Mouse (Mus musculus) heart, adult 18-20 months (tissue): ENCODE measurements around the gene Grk5. TPM values are rescaled to one million over a fixed set of nuclear protein-coding genes. Genes with fewer than 3 reads are reported as not detected.
"Not testable (repeated sequence)": the region's sequence is repeated elsewhere in the genome, so short reads cannot be mapped to it uniquely, and the experiment has no call there.

Experiments used
- DNase-seq, 2 experiments: peaks; one replicate each; pipeline ENCODE4 v3.0.0; 2021 to 2022; ENCODE audit warnings: mixed read lengths in 1 of 2
- total RNA-seq, 2 experiments: library from RNA; stranded (reverse); gene quantifications; 2 replicates each; pipeline ENCODE4 v1.2.3; 2021

Grk5 gene
- total RNA-seq, 2 experiments from 2014 or later = 28.3 to 42.0 TPM

- no peak for DNase-seq
Measured at GRCm38 (mm10) chr19:60910304-60910703, 20.8 kb downstream of the Grk5 start.

GRCm38 (mm10) chr19:60911653-60912052 lies 22.1 kb downstream of the Grk5 start:
- DNase-seq = no peak

GRCm38 (mm10) chr19:60915236-60915635 lies 25.7 kb downstream of the Grk5 start:
- DNase-seq = peak; percentile 63 to 68

- DNase-seq = no peak
Measured at GRCm38 (mm10) chr19:60915862-60916261, 26.3 kb downstream of the Grk5 start.

- no peak for DNase-seq
Measured at GRCm38 (mm10) chr19:60916869-60917570, 27.5 kb downstream of the Grk5 start.

- DNase-seq = not testable (repeated sequence)
Measured at GRCm38 (mm10) chr19:60924534-60924933, 35.0 kb downstream of the Grk5 start.

- DNase-seq = no peak
Measured at GRCm38 (mm10) chr19:60935001-60935400, 45.5 kb downstream of the Grk5 start.

GRCm38 (mm10) chr19:60939954-60940379 lies 50.4 kb downstream of the Grk5 start:
- peak; percentile 81 to 92 for DNase-seq

- DNase-seq = peak in 1 of 2 experiments; percentile 33
Measured at GRCm38 (mm10) chr19:60940866-60941265, 51.3 kb downstream of the Grk5 start.

- peak; percentile 88 to 93 for DNase-seq
Measured at GRCm38 (mm10) chr19:60945801-60946311, 56.3 kb downstream of the Grk5 start.

GRCm38 (mm10) chr19:60946656-60947055 lies 57.1 kb downstream of the Grk5 start:
- DNase-seq = peak; percentile 77 to 91

- DNase-seq = peak; percentile 55 to 74
Measured at GRCm38 (mm10) chr19:60948996-60949395, 59.4 kb downstream of the Grk5 start.

GRCm38 (mm10) chr19:60950056-60950869 lies 60.7 kb downstream of the Grk5 start:
- DNase-seq = peak; percentile 70 to 87

- DNase-seq = no peak
Measured at GRCm38 (mm10) chr19:60955131-60955530, 65.6 kb downstream of the Grk5 start.

GRCm38 (mm10) chr19:60955712-60956111 lies 66.2 kb downstream of the Grk5 start:
- no peak for DNase-seq

GRCm38 (mm10) chr19:60956198-60956750 lies 66.7 kb downstream of the Grk5 start:
- no peak for DNase-seq

- peak; percentile 53 to 68 for DNase-seq
Measured at GRCm38 (mm10) chr19:60959706-60960230, 70.2 kb downstream of the Grk5 start.

- peak in 1 of 2 experiments; percentile 45 for DNase-seq
Measured at GRCm38 (mm10) chr19:60962358-60963061, 73.0 kb downstream of the Grk5 start.

- no peak for DNase-seq
Measured at GRCm38 (mm10) chr19:60967909-60968308, 78.4 kb downstream of the Grk5 start.

- no peak for DNase-seq
Measured at GRCm38 (mm10) chr19:60970406-60970805, 80.9 kb downstream of the Grk5 start.

GRCm38 (mm10) chr19:60971598-60971997 lies 82.0 kb downstream of the Grk5 start:
- DNase-seq = no peak
